Mouse (Mus musculus) cerebellum, adult 2 months (tissue): ENCODE results near the gene Gtpbp4. TPM values are rescaled to one million over a fixed set of nuclear protein-coding genes. Genes with fewer than 3 reads are reported as not detected.

Source experiments
- DNase-seq, 2 experiments: peaks; one replicate each; pipeline ENCODE4 v3.0.0; 2021
- H3K27ac ChIP-seq: fragments of 200-500 bp; 2 replicates; pipeline ENCODE4 v1.5.1; 2012; ENCODE audit warnings: low read length, control low read depth, inconsistent platforms; ENCODE audit not compliant: insufficient read depth
- H3K27me3 ChIP-seq: fragments of 200-500 bp; 2 replicates; pipeline ENCODE4 v1.6.1; 2012; ENCODE audit warnings: inconsistent platforms, mild to moderate bottlenecking, low read length, moderate library complexity; ENCODE audit not compliant: control insufficient read depth, insufficient read depth
- H3K4me1 ChIP-seq: fragments of 200-500 bp; 2 replicates; pipeline ENCODE4 v1.6.1; 2011; ENCODE audit warnings: low read length; ENCODE audit not compliant: control insufficient read depth, insufficient read depth
- H3K4me3 ChIP-seq: fragments of 200-500 bp; replicated peaks from 2 replicates; pipeline ENCODE3; 2011; ENCODE audit warnings: mild to moderate bottlenecking, low read depth, low read length, control low read depth; ENCODE audit not compliant: insufficient read depth
- CTCF ChIP-seq: fragments of 200-500 bp; IDR thresholded peaks from 2 replicates; pipeline ENCODE4 v1.5.1; 2011; ENCODE audit warnings: low read depth, mild to moderate bottlenecking, control low read depth, low read length, moderate library complexity, borderline replicate concordance; ENCODE audit not compliant: insufficient read depth
- POLR2A ChIP-seq: fragments of 200-500 bp; IDR thresholded peaks from 2 replicates; pipeline ENCODE4 v1.6.1; 2011; ENCODE audit warnings: low read length, control low read depth, borderline replicate concordance; ENCODE audit not compliant: insufficient read depth
- WGBS: fragments of 180-500 bp; shearing (Covaris S2); methylation state at CpG from one replicate; pipeline ENCODE4 v1.1.7; 2018; 5-methylcytosine and 5-hydroxymethylcytosine counted together
- polyA plus RNA-seq: library from polyadenylated mRNA; depleted of rRNA; stranded (reverse); fragments of >200 nt; gene quantifications from 2 replicates; pipeline ENCODE4 v1.2.3, GENCODE M21; 2012; rRNA removed

Gtpbp4 gene
- polyA plus RNA-seq, 1 experiment = 24.9 TPM

DNA sequence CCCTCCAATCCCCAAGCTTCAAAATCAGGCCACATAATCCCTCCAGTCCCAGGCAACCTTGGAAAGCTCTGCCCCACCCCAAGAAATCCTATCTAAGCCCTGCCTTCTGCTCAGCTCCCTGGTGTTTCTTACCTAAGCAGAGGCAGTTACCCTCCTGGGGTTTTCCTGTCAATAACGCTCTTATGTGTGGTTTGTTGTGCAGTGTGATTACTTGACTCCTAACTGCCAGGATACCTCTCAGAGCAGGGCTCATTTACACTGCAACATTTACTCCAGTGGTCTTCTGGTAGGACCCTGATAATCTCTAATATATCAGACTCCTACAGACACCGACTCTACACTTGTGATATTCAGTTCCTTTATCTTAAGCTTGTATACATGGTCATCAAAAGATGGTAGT is 62.4 kb downstream of the Gtpbp4 start:
- DNase-seq = no peak

More for the DNA sequence above, 62.4 kb downstream of the Gtpbp4 start:
- no peak for TF ChIP-seq POLR2A
- TF ChIP-seq CTCF = no peak
- H3K27me3 ChIP-seq = no peaks in the 10 kb centered on the region
- H3K4me1 ChIP-seq = no peaks in the 10 kb centered on the region
- 60% methylated on average over 2 of the region's 2 CpGs for WGBS
- H3K27ac ChIP-seq = no peak overlapping the region
- no peak overlapping the region for H3K4me3 ChIP-seq

Other genes with a start within 250 kb of the Gtpbp4 start
- 61.2 and 62.4 TPM in 2 replicates for gene Wdr37, start 124.2 kb downstream of the Gtpbp4 start, polyA plus RNA-seq
- 47.4 and 51.1 TPM in 2 replicates for gene Idi1, start 110.6 kb downstream of the Gtpbp4 start, polyA plus RNA-seq
- not detected in 2 replicates for gene Gm9745, start 47.9 kb downstream of the Gtpbp4 start, polyA plus RNA-seq
- gene Idi2, start 43.2 kb downstream of the Gtpbp4 start, polyA plus RNA-seq = not detected in 2 replicates
- 35.4 and 35.7 TPM in 2 replicates for gene Larp4b, start 97.8 kb upstream of the Gtpbp4 start, polyA plus RNA-seq